Mouse (Mus musculus) midbrain, embryonic 13.5 days (tissue): ENCODE measurements around the gene Cyb5r4. TPM values are rescaled to one million over a fixed set of nuclear protein-coding genes. Genes with fewer than 3 reads are reported as not detected.
"Not testable (repeated sequence)": the region's sequence is repeated elsewhere in the genome, so short reads cannot be mapped to it uniquely, and the experiment has no call there.

ENCODE experiments used
- ATAC-seq: fragments of 200-750 bp; cut with Nextera tagmentation; 2 replicates; pipeline ENCODE4 v1.8.0; 2017; ENCODE audit warnings: mild to moderate bottlenecking, moderate TSS enrichment, moderate library complexity
- H3K27ac ChIP-seq: fragments of 300-500 bp; sonication (generic); 2 replicates; pipeline ENCODE4 v1.5.1; 2015; ENCODE audit warnings: inconsistent platforms, mild to moderate bottlenecking, moderate library complexity
- H3K27me3 ChIP-seq: fragments of 300-500 bp; sonication (generic); 2 replicates; pipeline ENCODE4 v1.6.1; 2015; ENCODE audit warnings: mild to moderate bottlenecking, inconsistent platforms
- H3K36me3 ChIP-seq: fragments of 300-500 bp; sonication (generic); 2 replicates; pipeline ENCODE4 v1.6.1; 2015; ENCODE audit warnings: mild to moderate bottlenecking, inconsistent platforms
- H3K4me1 ChIP-seq: fragments of 300-500 bp; sonication (generic); replicated peaks from 2 replicates; pipeline ENCODE4 v1.6.1; 2015; ENCODE audit warnings: inconsistent platforms
- H3K4me2 ChIP-seq: fragments of 300-500 bp; sonication (generic); replicated peaks from 2 replicates; pipeline ENCODE4 v1.6.1; 2015; ENCODE audit warnings: moderate library complexity, mild to moderate bottlenecking, inconsistent platforms
- H3K4me3 ChIP-seq: fragments of 300-500 bp; sonication (generic); replicated peaks from 2 replicates; pipeline ENCODE4 v1.5.1; 2015; ENCODE audit warnings: mild to moderate bottlenecking, inconsistent platforms
- H3K9ac ChIP-seq: fragments of 300-500 bp; sonication (generic); replicated peaks from 2 replicates; pipeline ENCODE4 v1.6.1; 2015; ENCODE audit warnings: mild to moderate bottlenecking, inconsistent platforms
- H3K9me3 ChIP-seq: fragments of 300-500 bp; sonication (generic); 2 replicates; pipeline ENCODE4 v1.6.1; 2016; ENCODE audit warnings: mild to moderate bottlenecking, inconsistent platforms
- WGBS: fragments of 180-500 bp; shearing (Covaris S2); methylation state at CpG from one replicate; pipeline ENCODE4 v1.1.7; 2015; 5-methylcytosine and 5-hydroxymethylcytosine counted together
- polyA plus RNA-seq: library from polyadenylated mRNA; unstranded; fragments of >200 nt; fragmentation: Nextera tagmentation; extraction: Ambion mirVana; gene quantifications from 2 replicates; pipeline ENCODE4 v1.2.1, GENCODE M21; 2015

Gene Cyb5r4
- polyA plus RNA-seq, 1 experiment from 2014 or later, result 87.4 TPM

- Histone ChIP-seq H3K9me3 (no peaks in the 10 kb centered on the region), H3K27ac (peak overlapping the region; percentile 85), H3K9ac (no peak overlapping the region), H3K4me3 (no peak overlapping the region), H3K27me3 (no peaks in the 10 kb centered on the region), H3K36me3 (no peaks in the 10 kb centered on the region), H3K4me1 (peaks cover 15% of the 10 kb centered on the region), H3K4me2 (peak overlapping the region; percentile 33)
- 15% methylated on average over 6 of the region's 6 CpGs for WGBS
- ATAC-seq, result peak; percentile 92
Measured at GRCm38 (mm10) chr9:87115456-87115931, 93.7 kb downstream of the Cyb5r4 start.

GRCm38 (mm10) chr9:87115978-87116377 lies 94.2 kb downstream of the Cyb5r4 start:
- peak overlapping the region; percentile 85 for H3K27ac ChIP-seq
- no peak overlapping the region for H3K9ac ChIP-seq
- no peaks in the 10 kb centered on the region for H3K27me3 ChIP-seq
- no peaks in the 10 kb centered on the region for H3K36me3 ChIP-seq
- peak; percentile 56 for ATAC-seq
- H3K9me3 ChIP-seq, result no peaks in the 10 kb centered on the region
- peaks cover 15% of the 10 kb centered on the region for H3K4me1 ChIP-seq
- H3K4me3 ChIP-seq, result no peak overlapping the region
- peak overlapping the region; percentile 33 for H3K4me2 ChIP-seq
- WGBS, result 81% methylated on average over 1 of the region's 1 CpGs

- Histone ChIP-seq H3K4me2 (no peak overlapping the region), H3K27me3 (no peaks in the 10 kb centered on the region), H3K9ac (no peak overlapping the region), H3K36me3 (no peaks in the 10 kb centered on the region), H3K9me3 (no peaks in the 10 kb centered on the region), H3K4me3 (no peak overlapping the region), H3K4me1 (peaks cover 15% of the 10 kb centered on the region), H3K27ac (no peak overlapping the region)
- 75% methylated on average over 3 of the region's 3 CpGs for WGBS
- ATAC-seq, result no peak
Measured at GRCm38 (mm10) chr9:87118996-87119395, 97.2 kb downstream of the Cyb5r4 start.

GRCm38 (mm10) chr9:87121956-87122493 lies 100.2 kb downstream of the Cyb5r4 start:
- H3K27me3 ChIP-seq, result no peaks in the 10 kb centered on the region
- H3K4me2 ChIP-seq, result no peak overlapping the region
- no peak for ATAC-seq
- H3K9ac ChIP-seq, result no peak overlapping the region
- no peaks in the 10 kb centered on the region for H3K36me3 ChIP-seq
- H3K9me3 ChIP-seq, result no peaks in the 10 kb centered on the region
- 68% methylated on average over 9 of the region's 9 CpGs for WGBS
- H3K4me3 ChIP-seq, result no peak overlapping the region
- no peaks in the 10 kb centered on the region for H3K4me1 ChIP-seq
- H3K27ac ChIP-seq, result no peak overlapping the region

- not testable (repeated sequence) for H3K9me3 ChIP-seq, ATAC-seq, H3K36me3 ChIP-seq, H3K27ac ChIP-seq, H3K4me2 ChIP-seq, H3K9ac ChIP-seq, H3K4me3 ChIP-seq, H3K27me3 ChIP-seq, H3K4me1 ChIP-seq
- WGBS, result 89% methylated on average over 6 of the region's 6 CpGs
Measured at GRCm38 (mm10) chr9:87127046-87127445, 105.2 kb downstream of the Cyb5r4 start.

Other genes with a start within 250 kb of the Cyb5r4 start
- 84.0 and 88.6 TPM in 2 replicates for gene Snap91, start 141.4 kb upstream of the Cyb5r4 start, polyA plus RNA-seq
- gene Ripply2, start 6.5 kb upstream of the Cyb5r4 start, polyA plus RNA-seq, result 6.2 and 6.4 TPM in 2 replicates
- gene Mrap2, start 122.3 kb downstream of the Cyb5r4 start, polyA plus RNA-seq, result 0.47 and 0.54 TPM in 2 replicates
- 8.8 and 9.0 TPM in 2 replicates for gene Cep162, start 233.5 kb downstream of the Cyb5r4 start, polyA plus RNA-seq